Mouse (Mus musculus): ENCODE measurements around the gene Nav2. TPM values are rescaled to one million over a fixed set of nuclear protein-coding genes. Genes with fewer than 3 reads are reported as not detected.
A peak's percentile ranks its signal among the peaks of the same experiment; 100 is the strongest.

Nav2 gene
- total RNA-seq, 4 experiments from 2014 or later, result 31.3 to 55.8 (median 41.0) TPM

- DNase-seq (ENCODE audit: low spot score), result no peak
These were observed 144.5 kb downstream of the Nav2 start for GRCm38 (mm10) chr7:49052871-49053618.

DNA sequence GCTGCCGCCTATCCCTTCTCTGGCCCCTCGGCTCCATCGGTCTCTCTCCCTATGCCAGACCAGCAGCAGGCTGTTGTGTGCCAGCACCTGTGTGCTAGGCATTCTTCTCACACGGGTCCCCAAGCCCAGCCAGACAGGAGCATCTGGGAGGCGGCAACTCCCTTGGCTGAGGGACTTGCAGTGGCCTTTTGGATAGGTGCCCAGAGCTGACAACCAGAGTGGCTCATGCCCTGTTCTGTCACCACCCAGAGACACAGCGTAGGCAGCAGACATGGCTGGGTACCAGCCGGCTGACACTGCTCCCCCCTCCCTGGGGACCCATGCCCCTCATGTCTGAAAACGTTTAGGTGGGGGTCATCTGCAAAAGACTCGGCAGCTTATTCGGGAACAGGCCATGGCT, 146.8 kb downstream of the Nav2 start:
- DNase-seq (ENCODE audit: low spot score), result no peak

DNA sequence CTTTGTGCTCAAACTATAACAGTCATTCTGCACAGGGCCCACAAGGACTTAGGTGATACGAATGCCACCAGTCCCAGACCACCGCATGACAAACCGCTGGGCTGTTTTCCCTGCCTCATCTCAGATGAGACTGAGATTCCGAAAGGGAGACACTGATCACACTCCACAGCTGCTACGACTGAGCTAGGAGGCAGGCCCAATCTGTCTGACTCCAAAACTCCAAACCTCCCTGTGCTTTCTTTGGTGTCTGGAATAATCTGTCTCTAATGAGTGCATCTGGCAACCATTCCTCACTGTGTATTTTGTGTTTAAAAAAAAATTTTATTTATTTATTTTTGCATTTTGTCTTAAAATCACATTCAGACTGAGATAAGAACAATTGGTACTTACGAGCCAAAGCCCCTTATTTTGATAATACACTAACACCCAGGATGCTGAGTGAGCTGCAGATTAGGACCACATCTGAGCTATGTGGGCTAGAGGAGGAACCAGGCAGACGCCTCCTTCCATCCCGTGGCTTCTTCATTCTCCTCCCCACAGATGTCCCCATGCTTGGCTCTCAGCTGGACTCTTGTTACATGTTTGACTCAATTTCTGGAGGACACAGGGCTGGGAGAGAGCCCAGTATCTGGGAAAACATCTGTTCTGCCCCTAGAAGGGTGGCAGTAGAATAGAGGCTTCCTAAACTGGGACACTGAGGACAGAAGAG, 149.9 kb downstream of the Nav2 start:
- DNase-seq (ENCODE audit: low spot score), result no peak

- no peak for DNase-seq (ENCODE audit: low spot score)
These were observed 156.4 kb downstream of the Nav2 start for GRCm38 (mm10) chr7:49064792-49065521.

DNA sequence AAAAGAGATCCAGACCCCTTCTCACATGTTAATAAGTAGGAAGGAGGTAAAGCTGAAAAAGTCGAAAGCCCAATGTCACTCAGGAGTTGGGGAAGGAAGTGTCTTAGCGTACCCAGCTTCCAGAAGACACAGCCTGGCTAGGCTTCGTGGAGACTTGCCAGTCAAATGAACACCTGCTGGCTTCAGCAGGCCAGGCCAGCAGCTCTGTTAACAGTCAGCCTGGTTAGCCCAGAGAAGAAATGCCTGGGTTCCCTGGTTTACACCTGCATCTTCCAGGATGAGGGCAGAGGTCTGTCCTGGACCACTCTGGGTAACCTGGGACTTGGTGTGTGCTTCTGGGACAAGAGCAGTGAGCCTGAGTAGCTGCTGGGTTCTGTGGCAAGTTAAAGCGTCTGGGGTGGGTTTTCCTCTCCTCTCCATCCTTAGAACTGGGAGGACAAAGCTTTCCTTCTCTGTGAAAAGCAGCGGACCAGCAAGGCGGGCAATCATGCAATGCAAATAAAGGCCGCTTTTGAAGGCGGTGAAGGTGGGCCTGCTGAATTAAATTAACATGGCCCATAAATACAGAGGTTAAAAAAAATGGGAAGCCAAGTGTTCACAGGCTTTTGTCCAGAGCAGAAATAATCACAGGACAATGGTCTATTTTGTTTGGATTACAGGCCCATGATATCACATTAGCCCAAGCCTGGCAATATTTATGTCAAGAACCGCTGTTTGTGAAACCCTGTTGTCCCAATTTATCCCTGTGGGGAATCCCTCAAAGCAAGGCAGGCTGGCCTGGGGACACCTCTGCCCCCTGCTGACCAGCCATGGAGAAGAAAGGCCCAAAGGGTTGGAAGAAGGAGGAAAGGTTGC, 157.3 kb downstream of the Nav2 start:
- no peak for DNase-seq (ENCODE audit: low spot score)

- DNase-seq (ENCODE audit: low spot score), result no peak
These were observed 158.3 kb downstream of the Nav2 start for GRCm38 (mm10) chr7:49066828-49067227.

GRCm38 (mm10) chr7:49069396-49069961, 161.0 kb downstream of the Nav2 start:
- DNase-seq (ENCODE audit: low spot score), result no peak

DNA sequence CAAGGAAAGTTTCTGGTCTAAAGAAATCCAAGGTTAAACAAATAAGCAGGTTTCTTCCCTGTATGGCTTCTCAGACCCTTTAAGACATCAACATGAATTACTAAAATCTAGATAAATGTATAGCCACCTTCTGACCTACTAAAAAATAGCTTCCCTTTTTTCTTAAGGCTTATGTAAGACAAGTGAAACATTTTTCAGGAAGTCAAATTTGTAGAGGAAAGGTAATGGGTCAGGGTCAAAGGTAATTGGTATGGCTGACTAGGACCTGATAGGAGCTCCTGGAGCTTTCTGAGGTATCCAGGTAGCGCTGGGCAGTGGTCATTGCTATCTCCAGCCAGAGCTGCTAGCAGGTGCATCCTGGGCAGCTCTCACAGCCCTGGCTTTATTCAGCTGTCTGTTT, 162.1 kb downstream of the Nav2 start:
- DNase-seq (ENCODE audit: low spot score), result no peak

GRCm38 (mm10) chr7:49071141-49071567, 162.6 kb downstream of the Nav2 start:
- DNase-seq (ENCODE audit: low spot score), result no peak

DNA sequence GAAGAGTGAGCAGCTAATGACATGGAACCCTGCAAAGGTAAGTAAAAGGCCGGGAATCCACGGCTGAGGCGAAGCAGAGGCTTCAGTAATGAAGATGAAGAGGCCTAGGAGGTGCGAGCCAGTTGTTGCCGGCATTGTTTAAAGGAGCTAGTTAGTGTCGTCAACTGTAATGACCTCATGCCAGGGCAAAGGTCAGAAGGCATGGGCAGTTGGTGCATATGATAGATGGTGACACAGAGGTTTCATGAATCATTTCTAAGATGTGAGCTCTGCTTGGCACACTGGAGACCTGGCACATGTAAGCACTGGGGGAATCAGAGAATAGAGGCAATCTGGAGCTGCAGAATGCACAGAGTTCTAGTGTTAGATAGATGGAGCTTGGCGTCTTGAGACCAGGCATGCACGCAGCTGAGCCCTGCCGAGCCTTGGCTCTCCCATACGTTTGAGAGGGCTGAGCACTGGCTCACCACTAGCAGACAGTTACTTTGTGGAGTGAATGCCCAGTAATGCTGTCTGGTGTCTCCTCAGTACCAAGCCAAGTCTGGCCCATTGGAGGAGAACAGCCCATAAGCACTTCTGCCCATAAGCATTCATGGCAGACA, 166.9 kb downstream of the Nav2 start:
- no peak for DNase-seq (ENCODE audit: low spot score)

DNA sequence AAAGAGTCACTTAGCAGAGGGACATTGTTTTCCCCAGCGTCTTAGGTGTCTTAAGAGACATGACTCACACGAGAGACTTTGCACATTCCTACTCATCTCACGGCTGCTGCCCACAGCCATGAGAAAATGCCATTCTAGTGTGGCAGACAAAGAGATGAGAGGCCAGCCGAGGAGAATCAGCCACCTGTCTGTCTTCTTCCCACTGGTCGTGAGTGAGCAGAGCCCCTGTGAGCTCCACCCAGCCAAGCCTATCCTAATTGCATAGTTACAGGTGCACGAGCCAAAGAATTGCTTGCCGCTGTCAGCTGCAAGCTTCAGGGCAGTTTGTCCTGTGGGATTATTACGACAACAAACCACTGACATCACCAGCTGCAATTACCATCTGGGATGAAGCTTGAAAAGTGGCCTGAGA, 167.8 kb downstream of the Nav2 start:
- no peak for DNase-seq (ENCODE audit: low spot score)

DNA sequence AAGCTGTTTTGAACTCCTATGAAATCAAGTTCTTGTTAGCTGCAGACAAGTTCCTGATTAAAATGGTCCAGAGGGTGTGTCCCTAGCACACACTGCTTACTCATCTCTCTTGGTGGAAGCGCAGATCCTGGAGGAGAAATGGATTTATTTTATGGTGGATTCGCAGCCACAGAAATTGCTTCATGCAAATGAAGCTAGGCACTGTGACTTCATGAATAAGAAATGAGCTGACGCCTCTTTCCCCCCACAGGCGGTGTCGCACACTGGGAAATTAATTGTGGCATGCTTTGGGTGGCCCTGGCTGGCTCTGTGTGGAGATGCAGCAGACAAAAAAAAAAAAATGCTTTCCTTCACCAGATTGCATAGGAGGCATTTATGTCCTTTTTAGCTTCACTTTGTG, 170.4 kb downstream of the Nav2 start:
- DNase-seq (ENCODE audit: low spot score), result no peak

- DNase-seq (ENCODE audit: low spot score), result no peak
These were observed 174.2 kb downstream of the Nav2 start for GRCm38 (mm10) chr7:49082585-49083165.

- DNase-seq (ENCODE audit: low spot score), result no peak
These were observed 176.3 kb downstream of the Nav2 start for GRCm38 (mm10) chr7:49084768-49085167.

DNA sequence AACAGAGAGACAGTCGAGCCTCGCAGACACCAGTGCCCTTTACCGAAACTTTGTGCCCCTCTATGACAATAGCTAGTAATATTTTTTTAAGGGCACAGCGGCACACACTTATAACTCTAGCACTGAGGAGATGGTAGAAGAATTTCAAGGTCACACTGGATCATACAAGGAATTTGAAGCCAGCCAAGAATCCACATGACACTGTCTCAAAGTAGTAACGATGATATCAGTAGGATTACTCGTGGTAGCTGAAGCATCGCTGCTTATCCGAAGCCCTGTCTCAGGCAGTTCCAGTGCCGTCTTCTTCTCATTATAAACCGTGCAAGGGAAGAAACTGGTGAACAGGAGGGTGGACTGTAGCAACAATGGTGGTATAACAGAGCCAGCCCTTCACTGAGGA, 177.2 kb downstream of the Nav2 start:
- DNase-seq (ENCODE audit: low spot score), result no peak

DNA sequence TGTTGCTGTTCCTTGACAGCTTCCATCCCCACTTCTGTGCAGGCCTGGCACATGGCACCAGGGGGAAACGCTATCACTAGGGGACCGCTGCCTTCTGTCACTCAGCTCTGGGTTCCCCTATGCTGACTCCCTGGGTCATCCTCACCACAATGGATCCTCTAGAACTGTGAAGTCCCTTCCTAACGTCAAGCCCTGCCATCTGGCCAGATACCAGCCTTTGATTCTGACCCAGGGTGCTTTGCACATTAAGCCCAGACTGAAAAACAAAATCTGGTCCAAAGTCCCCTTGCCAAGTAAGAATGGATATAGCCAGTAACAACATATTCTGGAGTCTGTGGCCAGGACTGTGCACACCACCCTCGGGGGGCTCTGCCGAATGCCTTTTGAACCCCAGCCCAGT, 178.6 kb downstream of the Nav2 start:
- no peak for DNase-seq (ENCODE audit: low spot score)

GRCm38 (mm10) chr7:49088198-49088912, 179.8 kb downstream of the Nav2 start:
- DNase-seq (ENCODE audit: low spot score), result peak; percentile 27

- no peak for DNase-seq (ENCODE audit: low spot score)
These were observed 182.9 kb downstream of the Nav2 start for GRCm38 (mm10) chr7:49091371-49091770.

- DNase-seq (ENCODE audit: low spot score), result no peak
These were observed 183.4 kb downstream of the Nav2 start for GRCm38 (mm10) chr7:49091921-49092320.

DNA sequence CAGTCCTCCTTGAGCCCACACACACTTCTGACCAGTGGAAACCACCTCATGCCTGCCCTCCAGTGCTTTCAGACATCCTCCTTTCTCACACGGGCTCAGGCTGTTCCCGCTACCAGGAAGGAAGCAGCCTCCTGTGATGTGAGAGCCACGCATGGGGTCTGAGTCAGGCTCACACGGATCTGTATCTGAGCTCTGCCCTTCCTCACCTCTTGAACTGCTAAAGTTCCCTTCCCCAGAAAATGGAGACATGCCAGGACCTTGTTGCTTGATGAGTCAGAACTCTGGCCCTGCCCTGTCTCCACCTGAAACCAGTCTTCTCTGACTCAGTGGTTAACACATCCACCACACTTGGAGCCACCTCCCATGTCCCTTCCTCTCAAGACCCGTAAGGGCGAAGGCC, 185.1 kb downstream of the Nav2 start:
- DNase-seq (ENCODE audit: low spot score), result no peak
